Mouse (Mus musculus): ENCODE results near the gene Ankrd22. TPM values are rescaled to one million over a fixed set of nuclear protein-coding genes. Genes with fewer than 3 reads are reported as not detected.

The Ankrd22 gene
- total RNA-seq, 2 experiments from 2014 or later: 0.98 TPM; not detected in 1

DNA sequence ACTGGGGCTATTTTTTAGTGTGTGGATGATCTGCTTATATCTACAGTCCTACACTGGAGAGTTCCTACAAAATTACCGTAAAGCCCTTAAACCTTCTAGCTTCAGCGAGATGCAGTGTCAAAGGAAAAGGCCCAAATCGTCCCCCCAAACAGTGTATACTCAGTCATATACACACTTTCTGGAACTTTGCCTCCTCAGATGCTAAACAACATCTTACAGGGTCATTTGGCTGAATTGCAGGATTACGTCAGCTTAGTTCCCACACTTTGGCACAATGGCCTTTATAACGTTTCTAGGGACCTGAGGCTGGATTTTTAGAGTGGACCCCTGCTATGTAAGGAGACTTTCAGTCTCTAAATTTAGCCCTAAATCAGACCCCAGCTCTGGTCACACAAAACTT is 16.6 kb upstream of the Ankrd22 start:
- no peak for ATAC-seq (replicated peaks; ENCODE audit: poor library complexity, severe bottlenecking)

DNA sequence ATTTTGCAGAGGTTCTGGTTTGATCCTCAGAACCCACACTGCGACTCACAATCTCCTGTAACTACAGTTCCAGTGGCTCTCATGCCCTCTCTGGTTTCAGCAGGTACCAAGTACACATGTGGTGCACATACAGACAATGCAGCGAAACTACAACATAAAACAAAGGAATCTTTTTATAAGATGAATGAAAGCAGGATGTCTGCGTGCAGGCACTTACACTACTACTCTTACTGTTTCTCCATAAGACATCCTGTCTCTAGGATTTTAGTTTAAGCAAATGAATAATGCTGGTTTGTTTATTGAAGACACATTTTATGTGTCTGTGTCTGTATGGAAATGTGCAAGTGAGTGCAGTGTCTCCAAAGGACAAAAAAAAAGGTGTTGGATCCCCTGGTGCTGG is 15.4 kb upstream of the Ankrd22 start:
- ATAC-seq (replicated peaks; ENCODE audit: poor library complexity, severe bottlenecking): no peak

DNA sequence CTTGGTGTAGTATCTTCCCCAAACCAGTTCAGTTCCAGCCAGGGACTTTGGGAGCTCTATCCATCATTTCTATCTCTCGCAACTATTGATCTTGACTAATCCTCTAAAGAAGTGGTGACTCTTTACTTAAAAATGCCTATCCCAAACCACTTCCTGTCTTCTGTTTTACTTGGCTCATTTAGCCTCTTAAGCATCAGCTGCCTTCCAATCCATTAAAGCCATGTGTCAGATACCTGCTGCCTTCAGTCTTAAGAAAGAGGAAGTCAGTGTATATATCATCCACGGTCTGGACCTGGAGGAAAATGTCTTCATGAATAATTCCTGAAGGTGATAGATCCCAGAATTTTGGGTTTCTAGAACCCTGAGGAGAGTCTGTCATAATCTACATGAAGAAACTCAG is 14.5 kb upstream of the Ankrd22 start:
- peak; percentile 58 for ATAC-seq (replicated peaks; ENCODE audit: poor library complexity, severe bottlenecking)

DNA sequence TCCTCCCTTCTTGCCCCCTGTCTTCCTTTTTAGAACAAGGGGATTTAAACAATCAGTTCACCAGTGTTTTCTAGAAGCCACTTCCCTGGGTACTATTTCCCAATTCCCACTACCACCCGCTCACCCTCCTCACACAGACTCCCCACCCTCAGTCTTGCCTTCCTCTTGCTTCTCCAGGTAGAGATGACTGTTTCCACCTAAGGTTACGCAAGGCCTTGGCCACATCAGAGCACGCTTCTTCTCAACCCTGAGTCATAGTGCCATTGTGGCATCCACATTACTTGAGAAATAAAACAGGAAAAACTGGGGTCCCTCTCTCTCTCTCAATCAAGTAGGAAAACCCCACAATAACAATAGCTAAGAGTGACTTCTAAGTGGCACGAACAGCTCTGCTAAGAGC is 13.3 kb upstream of the Ankrd22 start:
- ATAC-seq (replicated peaks; ENCODE audit: poor library complexity, severe bottlenecking): peak; percentile 98

DNA sequence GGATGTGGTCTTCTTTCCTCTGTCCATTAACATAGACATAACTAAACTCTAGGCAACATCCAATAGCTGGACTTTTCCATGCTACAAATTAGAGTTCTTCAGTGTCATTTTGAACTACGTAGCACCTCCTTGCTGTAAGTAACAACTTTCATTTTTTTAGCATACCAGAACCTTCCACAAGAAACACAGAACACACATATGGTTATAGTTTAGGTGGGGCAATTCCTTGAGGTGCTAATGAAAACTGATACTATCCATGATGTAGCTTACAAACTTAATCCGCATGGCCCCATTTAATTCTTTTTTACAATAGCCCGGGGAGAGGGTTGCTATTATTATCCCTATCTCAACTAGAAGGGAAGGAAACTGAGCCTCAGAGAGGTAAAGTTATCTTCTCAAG is 8.2 kb upstream of the Ankrd22 start:
- ATAC-seq (replicated peaks; ENCODE audit: poor library complexity, severe bottlenecking): no peak

DNA sequence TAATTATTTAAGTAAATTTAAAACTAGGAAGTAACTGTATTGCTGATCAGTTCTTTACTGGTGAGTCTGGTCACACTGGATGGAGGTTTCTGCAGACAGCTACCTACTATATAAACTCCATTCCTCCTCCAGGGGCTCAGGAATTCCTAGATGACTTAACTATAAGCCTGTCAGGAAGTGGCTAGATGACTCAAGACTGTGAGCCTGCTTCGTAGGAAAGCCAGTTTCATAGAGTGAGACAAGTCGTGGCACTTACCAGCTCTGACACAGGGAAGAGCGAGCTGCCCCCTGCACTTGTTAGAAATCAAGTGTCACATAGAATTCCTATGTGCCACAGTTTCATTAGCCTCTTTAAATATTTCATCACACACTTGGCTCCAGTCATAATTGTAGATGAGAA is 5.3 kb upstream of the Ankrd22 start:
- peak; percentile 4; the same call in 1 of the 2 replicates for ATAC-seq (replicated peaks; ENCODE audit: poor library complexity, severe bottlenecking)

DNA sequence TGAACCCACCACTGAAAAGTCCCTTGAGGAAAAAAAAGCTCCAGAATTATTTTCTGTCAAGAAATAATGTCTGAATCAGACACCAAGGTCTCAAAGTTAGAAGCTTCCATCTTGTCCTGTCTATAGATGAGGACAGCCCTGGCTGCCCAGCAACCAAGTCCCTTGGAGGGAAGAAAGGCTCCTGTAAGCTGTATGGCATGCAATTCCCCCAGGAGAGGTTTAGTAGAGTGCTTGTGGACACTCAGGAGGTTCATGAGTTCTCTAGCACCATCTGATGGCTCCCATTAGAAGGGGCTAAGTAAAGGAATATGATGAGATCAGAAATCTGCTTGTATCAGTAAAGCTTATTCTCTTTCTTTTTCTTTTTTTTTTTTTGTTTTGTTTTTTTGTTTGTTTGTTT is 3.3 kb upstream of the Ankrd22 start:
- no peak for ATAC-seq (replicated peaks; ENCODE audit: poor library complexity, severe bottlenecking)

DNA sequence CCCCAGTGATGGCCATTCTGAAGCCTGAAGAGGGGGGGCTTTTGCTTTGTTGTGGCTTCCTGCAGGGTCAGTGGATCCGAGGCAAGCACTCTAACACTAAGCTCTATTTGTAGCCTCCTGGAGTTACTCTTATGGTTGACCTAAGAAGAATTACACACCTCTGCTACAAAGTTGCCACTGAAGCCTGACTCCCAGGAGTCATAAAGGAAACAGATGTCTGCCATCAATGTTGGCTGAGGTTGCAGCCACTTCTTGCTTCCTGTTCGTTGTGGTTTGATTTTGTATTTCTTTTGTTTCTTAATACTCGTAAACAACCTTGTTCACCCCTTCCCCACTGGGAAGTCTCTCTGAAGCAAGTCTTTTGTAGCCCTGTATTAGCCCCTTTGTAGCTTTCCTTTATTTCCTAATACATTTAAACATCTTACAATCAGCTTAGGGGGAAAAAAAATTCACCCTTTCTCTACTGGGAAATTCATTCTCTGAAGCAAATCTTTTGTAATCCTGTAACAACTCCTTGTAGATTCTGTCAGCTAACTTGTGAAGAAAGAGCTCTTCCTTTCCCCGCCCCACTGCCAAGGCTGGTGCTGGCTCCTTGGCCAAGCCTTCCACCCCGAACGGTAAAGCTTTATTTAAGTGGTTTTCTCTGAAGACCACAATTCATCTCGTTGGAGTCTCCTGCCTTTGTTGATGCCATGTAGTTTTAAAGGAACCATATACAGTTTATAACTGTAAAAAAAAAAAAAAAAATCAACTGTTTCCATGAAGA is 2.2 kb upstream of the Ankrd22 start:
- peak; percentile 79 for ATAC-seq (replicated peaks; ENCODE audit: poor library complexity, severe bottlenecking)

DNA sequence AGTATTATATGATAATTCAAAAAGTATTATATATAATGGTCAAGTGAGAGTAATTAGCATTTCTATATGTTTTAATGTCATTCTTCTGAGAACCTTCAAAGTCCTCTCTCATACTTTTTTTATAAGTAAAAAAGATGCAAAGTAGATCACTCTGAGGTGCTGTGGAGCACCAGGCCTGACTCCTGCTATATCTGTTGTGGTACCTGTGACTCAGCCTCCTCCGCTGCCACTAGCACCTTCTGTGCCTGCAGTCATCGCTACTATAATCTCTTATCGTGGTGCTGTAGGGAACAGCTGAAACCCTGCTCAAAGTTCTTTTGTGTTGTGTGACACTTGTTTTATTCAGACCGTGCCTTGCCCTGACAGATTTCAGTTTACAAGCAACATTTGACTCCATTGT is 533 bp upstream of the Ankrd22 start:
- no peak for ATAC-seq (replicated peaks; ENCODE audit: poor library complexity, severe bottlenecking)

DNA sequence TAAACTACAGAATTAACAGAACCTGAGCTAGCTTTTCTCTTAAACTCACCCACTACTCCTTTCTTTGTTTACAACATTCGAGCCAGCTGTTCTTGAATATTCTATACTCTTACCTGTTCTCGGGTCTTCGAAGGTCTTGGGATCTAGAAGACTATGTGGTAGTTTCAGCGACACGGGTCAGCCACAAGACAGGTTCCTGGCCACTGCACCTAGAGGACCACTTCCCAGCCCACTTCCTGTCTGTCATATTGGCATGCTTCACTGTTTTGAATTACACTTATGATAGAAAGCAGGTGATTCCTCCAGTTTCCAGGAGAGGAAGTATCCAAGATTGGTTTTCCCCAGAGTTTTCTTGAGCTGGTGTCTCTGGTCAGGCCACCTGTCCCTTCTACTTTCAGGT is 3.2 kb downstream of the Ankrd22 start:
- ATAC-seq (replicated peaks; ENCODE audit: poor library complexity, severe bottlenecking): no peak

DNA sequence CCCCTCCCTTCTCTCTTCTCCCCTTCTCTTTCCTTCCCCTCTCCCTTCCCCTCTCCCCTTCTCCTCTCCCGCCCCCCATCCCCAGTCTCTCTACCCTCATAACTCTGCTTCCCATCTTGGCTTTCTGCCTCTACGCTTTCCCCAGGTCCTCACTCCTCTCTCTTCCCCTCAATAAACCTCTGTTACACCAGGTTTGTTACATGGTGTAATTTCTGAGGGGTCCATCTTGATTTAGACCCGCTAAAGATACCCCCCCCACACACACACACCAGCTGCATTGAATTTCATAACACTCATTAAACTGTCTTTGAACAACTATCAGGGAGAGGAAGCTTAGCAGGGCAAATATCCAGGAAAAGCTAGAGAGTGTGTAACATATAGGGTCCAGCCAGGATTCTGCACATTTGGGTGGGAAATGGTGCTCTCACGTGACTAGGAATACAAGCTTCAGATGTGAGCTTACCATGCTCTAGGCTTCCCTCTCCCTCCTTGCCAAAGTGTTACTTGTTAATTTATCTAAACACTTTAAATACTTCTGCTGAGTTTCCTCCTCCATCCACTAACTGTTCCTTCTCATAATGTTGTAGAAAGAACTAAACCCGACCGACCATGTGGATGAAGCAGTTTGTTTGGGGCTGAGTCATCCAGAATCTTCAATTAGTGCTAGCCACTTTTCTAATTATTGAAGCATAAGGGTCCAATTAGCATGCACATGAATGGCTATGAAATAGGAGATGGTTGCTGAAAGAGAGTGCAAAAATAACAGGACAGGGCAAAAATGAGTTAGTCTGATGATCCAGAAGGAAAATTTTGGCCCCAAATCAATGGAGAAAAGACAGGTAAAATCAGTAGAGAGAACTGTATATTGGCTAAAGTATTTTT is 12.3 kb downstream of the Ankrd22 start:
- ATAC-seq (replicated peaks; ENCODE audit: poor library complexity, severe bottlenecking): peak; percentile 20; the same call in 1 of the 2 replicates

DNA sequence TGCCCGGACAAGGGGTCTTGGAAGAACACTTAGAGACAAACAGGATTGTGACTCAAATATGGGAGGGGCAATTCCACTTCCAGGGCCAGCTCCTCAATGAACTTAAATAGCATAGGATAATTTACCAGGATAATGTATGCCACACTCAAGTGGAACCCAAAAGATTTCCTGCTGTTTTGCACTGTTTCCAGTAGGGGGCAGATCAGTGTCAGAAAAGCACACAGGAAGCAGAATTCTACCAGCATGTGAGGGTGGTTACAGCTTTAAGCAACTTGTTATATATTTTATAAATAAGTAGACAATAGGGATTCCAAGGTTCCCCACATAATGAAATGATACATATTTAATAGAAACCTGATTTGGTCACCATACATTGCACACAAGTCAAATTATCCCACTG is 13.9 kb downstream of the Ankrd22 start:
- ATAC-seq (replicated peaks; ENCODE audit: poor library complexity, severe bottlenecking): peak; percentile 77

DNA sequence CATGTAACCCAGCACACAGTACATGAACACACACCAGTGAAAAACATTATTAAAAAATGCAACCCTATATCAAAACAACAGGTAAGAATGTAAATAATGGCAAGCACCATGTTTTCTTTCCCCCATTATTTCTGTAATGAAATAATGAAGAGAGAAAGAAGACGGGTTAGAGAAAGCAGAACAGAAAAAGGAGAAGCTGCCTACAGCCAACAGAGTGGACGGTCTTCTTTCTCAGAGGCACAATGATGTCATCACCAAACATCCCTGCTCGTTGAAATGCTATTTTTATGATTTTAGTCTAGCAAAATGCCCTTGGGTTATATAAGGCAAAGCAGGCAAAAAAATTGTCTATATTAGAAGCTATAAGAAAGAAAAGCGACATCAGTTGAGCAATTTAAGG is 17.4 kb downstream of the Ankrd22 start:
- peak; percentile 70 for ATAC-seq (replicated peaks; ENCODE audit: poor library complexity, severe bottlenecking)

DNA sequence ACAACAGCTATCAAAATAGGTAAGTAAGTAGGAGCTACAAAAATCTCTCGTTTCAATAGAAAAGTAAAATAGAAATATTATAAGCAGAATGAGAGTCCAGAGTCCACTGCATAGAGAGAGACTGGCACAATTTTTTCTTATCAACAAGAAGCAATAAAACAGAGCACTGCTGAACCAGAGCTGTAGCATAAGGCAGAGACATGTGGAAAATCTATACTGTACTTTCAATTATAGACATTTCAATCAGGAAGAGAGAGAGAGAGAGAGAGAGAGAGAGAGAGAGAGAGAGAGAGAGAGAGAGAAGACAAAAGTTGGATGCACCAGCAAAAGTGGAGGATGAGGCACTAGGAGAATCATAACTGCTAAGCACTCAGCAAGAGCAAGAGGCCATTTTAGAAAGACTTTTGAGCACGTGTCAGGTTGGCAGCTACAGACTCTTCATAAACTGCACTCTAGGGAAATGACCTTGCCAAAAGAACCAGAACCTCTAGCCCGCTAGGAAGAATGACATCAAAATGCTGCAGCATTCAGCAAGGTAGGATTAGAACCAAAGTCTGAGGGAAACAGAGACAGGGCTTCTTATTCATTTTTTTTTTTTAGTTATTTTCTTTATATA is 26.3 kb downstream of the Ankrd22 start:
- no peak for ATAC-seq (replicated peaks; ENCODE audit: poor library complexity, severe bottlenecking)

DNA sequence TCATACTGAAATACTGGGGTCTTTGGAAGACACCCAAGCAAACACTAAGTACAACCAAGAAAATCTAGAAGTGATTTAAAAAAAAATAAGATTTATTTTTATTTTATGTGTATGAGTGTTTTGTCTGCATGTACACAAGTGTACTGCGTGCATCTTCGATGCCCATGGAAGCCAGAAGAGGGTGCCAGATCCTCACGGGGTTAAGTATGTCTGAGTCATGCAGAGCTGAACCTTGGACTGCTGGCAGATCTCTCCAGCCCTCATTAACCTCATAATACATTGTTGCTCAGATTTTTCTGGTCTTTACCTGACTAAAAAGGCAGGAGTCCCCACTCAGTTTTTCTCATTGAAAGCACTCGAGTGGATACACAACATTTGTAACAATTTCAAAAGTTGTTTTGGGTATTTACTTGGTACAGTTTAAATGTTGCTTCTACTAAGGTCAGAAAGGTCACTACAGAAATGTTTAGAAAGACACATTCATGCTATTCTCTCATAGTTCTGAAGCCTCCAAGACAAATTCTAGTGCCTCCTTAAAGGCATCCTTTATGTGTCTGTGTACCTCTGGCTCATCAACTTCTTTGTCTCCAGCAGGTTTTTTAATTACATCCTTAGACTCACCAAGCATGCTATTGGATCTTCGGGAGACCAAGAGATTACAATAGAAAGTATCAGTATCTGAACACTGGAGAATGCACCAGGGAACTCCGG is 27.0 kb downstream of the Ankrd22 start:
- no peak for ATAC-seq (replicated peaks; ENCODE audit: poor library complexity, severe bottlenecking)

DNA sequence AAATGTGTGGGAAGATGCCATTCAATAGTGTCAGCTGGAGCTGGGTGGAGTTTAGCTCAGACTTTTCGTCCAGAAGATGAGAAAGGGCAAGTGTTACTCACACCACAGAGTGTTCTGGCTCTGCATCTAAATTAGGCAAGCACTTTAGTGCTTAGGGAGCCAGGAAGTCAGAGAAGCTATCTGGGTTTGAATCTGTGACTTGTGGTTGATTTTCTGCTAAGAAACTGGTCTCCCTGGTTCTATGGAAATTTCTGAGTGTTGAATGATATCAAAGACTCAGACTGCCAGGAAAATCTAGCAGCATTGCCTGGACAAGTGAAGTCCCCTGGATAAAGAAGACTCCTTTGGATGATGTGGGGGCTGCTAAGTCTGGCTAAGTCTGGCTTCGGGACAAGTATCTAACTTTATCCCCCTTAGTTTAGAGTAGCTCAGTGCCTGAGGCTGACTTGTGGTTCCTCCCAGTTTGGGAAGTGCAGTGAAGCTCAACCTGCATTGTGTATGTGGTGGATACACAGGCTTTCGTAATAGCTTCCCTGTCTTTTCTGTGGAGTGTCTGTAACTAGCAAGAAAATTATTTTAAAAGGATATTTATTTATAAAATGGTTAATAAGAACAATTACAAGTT is 45.6 kb downstream of the Ankrd22 start:
- ATAC-seq (replicated peaks; ENCODE audit: poor library complexity, severe bottlenecking): no peak

DNA sequence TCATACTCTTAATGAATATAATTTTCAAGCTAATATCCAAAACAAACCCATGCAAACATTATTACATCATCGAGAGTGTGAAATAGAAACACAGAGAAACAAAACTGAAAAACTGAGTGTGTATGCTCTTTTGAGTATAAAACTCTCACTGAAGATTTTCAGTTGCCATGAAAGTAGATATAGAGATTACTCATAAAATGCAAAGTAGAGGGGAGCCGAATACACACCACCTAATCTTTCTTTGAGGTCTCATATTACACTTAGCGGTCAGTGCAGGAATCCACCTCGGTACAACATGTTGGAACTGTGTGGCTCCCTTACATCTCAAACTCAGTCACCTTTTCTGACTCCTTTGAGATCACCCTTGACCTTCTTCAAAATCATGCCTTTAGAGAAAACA is 46.2 kb downstream of the Ankrd22 start:
- ATAC-seq (replicated peaks; ENCODE audit: poor library complexity, severe bottlenecking): no peak

DNA sequence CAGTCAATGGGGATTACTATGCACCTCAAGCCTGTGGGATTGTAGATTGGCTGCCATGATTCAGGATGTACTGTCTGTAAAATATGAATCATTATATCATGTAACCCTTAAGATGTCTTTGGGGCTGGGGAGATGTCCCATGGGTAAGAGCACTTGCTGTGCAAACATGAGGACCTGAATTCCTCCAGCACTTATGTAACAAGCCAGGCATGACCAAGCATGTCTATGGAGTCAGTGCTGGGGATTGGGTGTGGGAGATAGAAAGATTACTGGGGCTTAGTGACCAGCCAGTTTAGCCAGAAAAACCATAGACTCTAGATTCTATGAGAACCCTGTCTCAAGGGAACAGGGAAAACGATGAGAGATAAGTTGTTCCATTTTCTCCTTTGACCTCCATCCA is 46.8 kb downstream of the Ankrd22 start:
- ATAC-seq (replicated peaks; ENCODE audit: poor library complexity, severe bottlenecking): no peak

DNA sequence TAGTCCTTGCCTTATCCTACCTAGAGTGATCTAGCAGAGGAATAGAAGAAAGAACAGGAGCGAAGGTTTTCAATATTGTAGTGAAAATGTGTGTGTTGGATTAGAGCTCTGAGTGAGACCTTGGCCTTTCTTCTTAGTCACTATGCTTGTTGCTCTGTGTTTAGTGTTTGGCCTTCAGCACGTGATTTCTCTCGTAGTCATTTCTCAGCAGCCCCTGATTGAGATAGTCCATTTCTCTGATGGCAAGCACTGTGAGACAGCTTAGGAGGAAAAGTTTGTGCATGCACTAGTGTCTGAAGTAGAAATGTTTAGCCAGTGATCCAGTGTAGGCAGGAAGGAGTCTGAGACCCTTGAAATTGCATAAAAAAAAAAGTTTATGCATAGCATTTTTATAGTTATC is 61.0 kb downstream of the Ankrd22 start:
- ATAC-seq (replicated peaks; ENCODE audit: poor library complexity, severe bottlenecking): no peak

DNA sequence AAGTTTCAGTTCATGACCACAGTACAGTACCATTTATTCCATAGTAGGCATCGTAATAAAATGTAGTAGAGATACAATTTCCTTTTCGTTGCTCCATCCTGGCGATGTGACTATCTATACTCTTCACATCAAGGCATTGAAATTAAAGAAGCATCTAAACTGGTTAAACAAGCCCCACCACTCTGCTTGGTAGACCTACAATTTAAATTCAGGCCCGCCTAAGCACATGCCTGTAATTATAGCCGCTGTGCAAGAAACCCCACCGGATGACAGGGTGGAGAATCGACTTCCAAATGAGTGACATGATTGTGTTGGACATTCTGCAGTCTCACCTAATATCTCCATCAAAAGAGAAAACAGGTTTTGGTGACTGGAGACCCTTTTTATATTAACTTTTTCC is 64.0 kb downstream of the Ankrd22 start:
- no peak for ATAC-seq (replicated peaks; ENCODE audit: poor library complexity, severe bottlenecking)

Data from granulocyte monocyte progenitor cell, adult 5-6 weeks (primary cell).